In the genomic region with DNA sequence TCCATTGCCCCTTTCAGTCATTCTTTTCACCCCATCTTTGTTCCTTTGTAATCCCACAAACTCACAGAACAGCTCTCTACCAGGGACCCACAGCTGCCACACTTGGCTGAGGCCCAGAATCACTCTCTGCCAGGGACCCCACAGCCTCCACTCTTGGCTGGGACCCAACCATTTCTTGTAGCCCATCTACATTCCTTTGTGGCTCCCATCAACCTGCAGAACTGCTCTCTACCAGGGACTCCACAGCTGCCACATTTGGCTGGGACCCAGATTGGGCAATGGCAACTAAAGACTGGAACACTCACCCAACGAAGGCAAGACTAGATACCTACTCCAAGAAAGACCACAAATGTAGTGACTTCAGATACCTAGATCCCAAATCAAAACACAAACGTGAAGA, we compare ENCODE assay signal across 11 mouse cellular contexts. TPM values are rescaled to one million over a fixed set of nuclear protein-coding genes. Genes with fewer than 3 reads are reported as not detected.
DNase-seq lines count a peak whose midpoint lies in the region; ATAC-seq and TF ChIP-seq lines count a peak whose summit lies in the region.
"Had no signal": no experiment of that assay in that cellular context is flagged by ENCODE, and none has a peak within 500 bp of the region (broad histone marks: within the 10 kb centered on the region; RNA-seq: fewer than 3 reads in every experiment).

No protein-coding gene starts in this region.

- 60% methylated on average over 2 of the region's 2 CpGs for WGBS in neural tube, embryonic 12.5 days
- WGBS in forebrain, embryonic 15.5 days = 17% methylated on average over 2 of the region's 2 CpGs
- WGBS in limb, embryonic 14.5 days = 66% methylated on average over 2 of the region's 2 CpGs

- H3K4me1 ChIP-seq in neural tube, embryonic 12.5 days = no peaks in the 10 kb centered on the region
- peaks cover 3% of the 10 kb centered on the region; the same call in 1 of the 2 replicates for H3K4me1 ChIP-seq in forebrain, embryonic 15.5 days
- H3K4me1 ChIP-seq in limb, embryonic 14.5 days (ENCODE audit: control insufficient read depth, insufficient read depth, low read length) = no peaks in the 10 kb centered on the region

- no peak for TF ChIP-seq CTCF in gastrocnemius, adult 2 months (IDR thresholded peaks at IDR 0.05)

- H3K27ac ChIP-seq in gastrocnemius, adult 2 months = no peak overlapping the region
- H3K27ac ChIP-seq in neural tube, embryonic 12.5 days = no peak overlapping the region
- H3K27ac ChIP-seq in forebrain, embryonic 15.5 days (replicated peaks) = peak overlapping the region; percentile 55
- no peak overlapping the region for H3K27ac ChIP-seq in limb, embryonic 14.5 days (replicated peaks; ENCODE audit: low read depth, low read length)

- H3K27me3 ChIP-seq in neural tube, embryonic 12.5 days (replicated peaks) = no peaks in the 10 kb centered on the region
- no peaks in the 10 kb centered on the region for H3K27me3 ChIP-seq in forebrain, embryonic 15.5 days
- H3K27me3 ChIP-seq in limb, embryonic 14.5 days (ENCODE audit: control insufficient read depth, insufficient read depth, low read length) = no peaks in the 10 kb centered on the region

- intact Hi-C loops in gastrocnemius, adult 2 months (cut with DNase I) = loop anchor here (10.0 kb wide), 1 partner anchor 85 kb away; no protein-coding TSS in a partner anchor

- H3K9me3 ChIP-seq in neural tube, embryonic 12.5 days = no peaks in the 10 kb centered on the region
- H3K9me3 ChIP-seq in forebrain, embryonic 15.5 days = no peaks in the 10 kb centered on the region
- H3K9me3 ChIP-seq in limb, embryonic 14.5 days (ENCODE audit: control insufficient read depth, low read length) = no peaks in the 10 kb centered on the region

- no peaks in the 10 kb centered on the region for H3K36me3 ChIP-seq in neural tube, embryonic 12.5 days
- H3K36me3 ChIP-seq in forebrain, embryonic 15.5 days = no peaks in the 10 kb centered on the region
- no peaks in the 10 kb centered on the region for H3K36me3 ChIP-seq in limb, embryonic 14.5 days (ENCODE audit: control insufficient read depth, insufficient read depth, low read length)

- no peak overlapping the region for H3K4me2 ChIP-seq in neural tube, embryonic 12.5 days (replicated peaks)
- H3K4me2 ChIP-seq in forebrain, embryonic 15.5 days (replicated peaks) = no peak overlapping the region
- no peak overlapping the region for H3K4me2 ChIP-seq in limb, embryonic 14.5 days (replicated peaks; ENCODE audit: low read depth, low read length, severe bottlenecking)

- no peak overlapping the region for H3K4me3 ChIP-seq in gastrocnemius, adult 2 months
- H3K4me3 ChIP-seq in neural tube, embryonic 12.5 days = no peak overlapping the region
- no peak overlapping the region for H3K4me3 ChIP-seq in forebrain, embryonic 15.5 days
- H3K4me3 ChIP-seq in limb, embryonic 14.5 days (replicated peaks; ENCODE audit: low read length) = no peak overlapping the region

- peak; percentile 58; the same call in 1 of the 2 replicates for ATAC-seq in neural tube, embryonic 12.5 days (ENCODE audit: low FRiP score, low read depth)
- ATAC-seq in forebrain, embryonic 15.5 days (replicated peaks) = peak; percentile 95
- peak; percentile 55; the same call in 1 of the 2 replicates for ATAC-seq in limb, embryonic 14.5 days (ENCODE audit: low FRiP score, low read depth)

- peak; percentile 27 for DNase-seq in gastrocnemius, adult 2 months
- no peak for DNase-seq in gastrocnemius, adult 18-20 months (ENCODE audit: low spot score)
- no peak for DNase-seq in neural tube, embryonic 10.5 days (ENCODE audit: extremely low spot score, low spot score)
- peak; percentile 61 for DNase-seq in limb, embryonic 14.5 days (ENCODE audit: low spot score)
- no peak for DNase-seq in ovary, postnatal 10 days (ENCODE audit: low spot score)
- DNase-seq in thymus, postnatal 10 days (ENCODE audit: low spot score in 2 of 2) = no peak
- DNase-seq: kidney, adult 9 months; lung, postnatal 36 days; thymus, postnatal 4 days had no signal

- H3K9ac ChIP-seq in neural tube, embryonic 12.5 days = no peak overlapping the region
- H3K9ac ChIP-seq in forebrain, embryonic 15.5 days (replicated peaks) = no peak overlapping the region
- no peak overlapping the region for H3K9ac ChIP-seq in limb, embryonic 14.5 days (ENCODE audit: low read depth, low read length, severe bottlenecking)

- no peak for TF ChIP-seq POLR2A in limb, embryonic 14.5 days (IDR thresholded peaks at IDR 0.05; ENCODE audit: borderline replicate concordance, extremely low read depth, insufficient read depth, insufficient read length)

RNA-seq across cellular contexts. Expression of gene Top1, which starts 35.7 kb away (rescaled TPM):
- 10 to 100 TPM; 39.5 to 53.2 TPM for total RNA-seq in gastrocnemius, adult 2 months (2021)
- 10 to 100 TPM; 29.1 to 36.7 TPM for total RNA-seq in gastrocnemius, adult 18-20 months (2021)
- 106 and 118 TPM in 2 replicates for polyA plus RNA-seq in neural tube, embryonic 12.5 days (2016; fragmentation: Nextera tagmentation; extraction: Ambion mirVana)
- 106 and 113 TPM in 2 replicates for polyA plus RNA-seq in forebrain, embryonic 15.5 days (2015; fragmentation: Nextera tagmentation; extraction: Ambion mirVana)
- 35.2 and 46.1 TPM in 2 replicates for polyA plus RNA-seq in limb, embryonic 14.5 days (2012; rRNA removed)
- polyA plus RNA-seq in limb, embryonic 14.5 days (2014; fragmentation: Nextera tagmentation; extraction: Ambion mirVana) = 65.1 and 74.4 TPM in 2 replicates

Comparison
In these comparisons a context has a peak if more than half of its experiments do, and no peak if none do; other contexts are left out.
1. DNase-seq: peak in gastrocnemius, adult 2 months (single experiment) and limb, embryonic 14.5 days (single experiment); none in gastrocnemius, adult 18-20 months (single experiment), neural tube, embryonic 10.5 days (single experiment), ovary, postnatal 10 days (single experiment) and thymus, postnatal 10 days (0 of 2).
2. Peak in every context shown above with its lines, with median percentiles within 50 percentile points of each other: ATAC-seq.